Mouse (Mus musculus) forelimb bud, embryonic 11.5 days (tissue): ENCODE measurements around the gene Ufl1.
"Not testable (repeated sequence)": the region's sequence is repeated elsewhere in the genome, so short reads cannot be mapped to it uniquely, and the experiment has no call there.

Experiments
- DNase-seq: peaks from one replicate; pipeline ENCODE4 v3.0.0-alpha.2; 2012; ENCODE audit warnings: low read depth, low spot score

Gene Ufl1

DNA sequence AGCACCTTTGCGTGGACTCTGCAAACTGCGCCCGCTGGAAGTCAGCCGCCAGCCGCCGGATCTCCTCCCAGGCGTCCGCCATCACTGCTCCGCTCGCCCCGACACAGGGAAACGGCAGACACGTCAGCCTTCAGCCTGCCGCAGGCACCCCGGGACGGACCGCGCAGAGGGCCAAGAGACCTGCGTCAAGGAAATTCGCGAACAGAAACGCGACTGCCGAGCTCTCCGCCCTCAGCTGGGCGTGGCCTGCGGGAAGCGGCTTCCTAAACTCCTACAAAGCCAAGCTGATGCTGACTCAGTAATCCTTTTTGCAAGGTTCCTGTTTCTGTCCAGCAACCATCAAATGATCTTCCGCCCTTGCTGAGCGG, at the start of gene Ufl1:
Gene Ufl1 (minus strand): TSS at position 151 of the 368 bp plus-strand sequence.
- peak; percentile 93 for DNase-seq

DNA sequence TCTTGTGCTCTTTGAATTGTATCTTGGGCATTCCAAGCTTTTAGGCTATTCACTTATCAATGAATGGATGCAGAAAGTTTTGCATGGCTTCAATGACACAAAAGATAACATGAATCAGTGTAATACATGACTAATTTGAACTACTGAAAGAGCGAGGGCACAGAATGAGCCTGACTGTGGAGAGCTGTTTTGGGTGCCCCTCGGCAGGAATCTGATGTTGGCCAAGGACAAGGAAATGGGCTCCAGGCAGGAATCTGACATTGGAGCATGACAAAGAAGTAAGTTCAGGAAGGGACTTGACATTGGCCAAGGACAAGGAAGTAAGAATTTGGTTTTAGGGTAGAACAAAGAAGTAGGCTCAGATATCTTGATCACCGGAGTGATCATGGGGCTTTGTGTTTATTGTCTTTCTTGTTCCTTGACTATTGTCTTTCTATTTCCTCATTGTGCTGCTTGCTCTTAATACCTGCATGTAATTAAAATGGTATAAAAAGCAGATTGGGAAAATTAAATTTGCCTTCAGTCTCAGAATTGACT, 44.1 kb upstream of the Ufl1 start:
- DNase-seq: no peak

DNA sequence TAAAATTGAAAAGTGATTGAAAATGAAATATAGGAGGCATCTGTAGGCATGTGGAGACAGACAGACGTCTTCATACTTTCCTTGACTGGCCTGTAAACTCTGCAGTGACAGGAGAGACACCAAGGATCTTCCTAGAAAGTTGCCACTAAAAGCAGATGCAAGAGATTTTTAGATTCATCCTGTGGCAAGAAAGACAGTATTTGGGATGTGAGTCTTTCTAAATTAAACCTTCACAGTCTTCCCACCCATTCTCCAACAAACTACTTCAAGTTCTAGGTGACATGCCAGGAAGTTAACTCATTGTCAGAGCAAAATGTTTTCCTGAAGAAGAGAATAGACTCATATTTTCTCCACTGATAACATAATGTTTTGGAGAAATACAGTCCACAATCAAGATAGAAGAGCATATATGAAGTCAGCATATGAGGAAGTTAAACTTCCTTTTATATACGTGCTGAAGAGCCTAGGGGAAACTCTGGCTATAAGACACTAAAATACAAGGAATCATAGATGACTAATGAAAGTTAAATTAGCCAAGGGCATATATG, 41.1 kb upstream of the Ufl1 start:
- DNase-seq: no peak

DNA sequence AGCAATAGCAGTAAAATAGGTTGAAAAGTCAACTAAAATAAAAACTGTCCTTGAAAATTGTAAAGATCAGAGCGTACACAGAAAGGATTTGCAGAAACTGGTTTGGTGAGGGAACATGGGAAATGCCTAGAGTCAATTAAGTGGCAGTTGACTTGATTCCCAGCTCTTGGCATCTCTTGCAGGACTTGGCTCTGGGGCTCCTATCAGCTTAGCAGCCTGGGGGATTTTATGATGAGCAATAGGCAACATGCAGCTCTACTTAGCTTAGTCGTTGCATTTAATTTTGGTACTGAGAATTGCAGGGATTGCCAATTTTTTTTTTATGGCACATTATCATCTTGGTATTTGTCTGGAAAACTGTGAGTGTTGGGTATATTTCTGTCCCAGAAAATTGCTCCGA, 32.1 kb upstream of the Ufl1 start:
- DNase-seq: no peak

DNA sequence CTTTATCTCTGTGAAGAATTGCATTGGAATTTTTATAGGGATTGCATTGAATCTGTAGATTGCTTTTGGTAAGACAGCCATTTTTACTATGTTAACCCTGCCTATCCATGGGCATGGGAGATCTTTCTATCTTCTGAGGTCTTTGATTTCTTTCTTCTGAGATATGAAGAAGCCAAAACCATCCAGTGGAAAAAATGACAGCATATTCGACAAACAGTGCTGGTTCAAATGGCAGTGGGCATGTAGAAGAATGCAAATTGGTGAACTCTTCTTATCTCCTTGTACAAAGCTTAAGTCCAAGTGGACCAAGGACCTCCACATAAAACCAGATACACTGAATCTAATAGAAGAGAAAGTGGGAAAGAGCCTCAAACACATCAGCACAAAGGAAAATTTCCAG, 3.4 kb upstream of the Ufl1 start:
- DNase-seq: not testable (repeated sequence)

DNA sequence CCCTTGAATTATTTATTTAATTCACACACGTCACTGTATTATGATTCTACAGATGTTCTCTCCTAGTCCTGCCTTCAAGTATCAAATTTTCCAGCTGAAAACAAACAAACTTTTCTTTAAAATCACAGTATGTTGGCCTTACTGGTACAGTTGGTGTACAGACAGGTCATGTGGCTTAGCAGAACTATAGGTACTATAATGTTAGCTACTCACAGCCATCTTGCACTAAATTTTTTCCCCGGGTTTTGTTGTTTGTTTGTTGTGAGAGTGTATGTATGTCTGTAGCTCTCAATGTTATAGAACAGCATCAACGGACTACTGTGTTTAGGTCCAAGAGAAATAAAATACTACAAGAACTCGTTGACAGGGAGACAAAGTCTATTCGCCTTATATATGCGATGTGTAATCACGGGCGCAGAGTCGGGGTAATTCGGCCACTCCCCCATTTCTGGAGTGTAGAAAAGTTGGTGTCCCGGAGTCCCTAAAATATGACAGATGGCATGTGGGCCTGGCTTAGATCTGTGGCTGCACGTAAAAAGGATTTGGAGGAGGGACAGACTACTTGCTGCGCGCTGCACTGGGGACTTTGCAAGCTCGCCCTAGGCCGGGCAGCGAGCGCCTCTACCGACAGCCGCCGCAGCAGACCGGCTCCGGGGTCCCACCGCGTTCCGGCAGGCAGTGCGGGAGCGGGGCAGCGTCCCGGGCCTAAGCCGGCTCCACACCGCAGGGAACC, 517 bp downstream of the Ufl1 start:
- DNase-seq: peak; percentile 60

DNA sequence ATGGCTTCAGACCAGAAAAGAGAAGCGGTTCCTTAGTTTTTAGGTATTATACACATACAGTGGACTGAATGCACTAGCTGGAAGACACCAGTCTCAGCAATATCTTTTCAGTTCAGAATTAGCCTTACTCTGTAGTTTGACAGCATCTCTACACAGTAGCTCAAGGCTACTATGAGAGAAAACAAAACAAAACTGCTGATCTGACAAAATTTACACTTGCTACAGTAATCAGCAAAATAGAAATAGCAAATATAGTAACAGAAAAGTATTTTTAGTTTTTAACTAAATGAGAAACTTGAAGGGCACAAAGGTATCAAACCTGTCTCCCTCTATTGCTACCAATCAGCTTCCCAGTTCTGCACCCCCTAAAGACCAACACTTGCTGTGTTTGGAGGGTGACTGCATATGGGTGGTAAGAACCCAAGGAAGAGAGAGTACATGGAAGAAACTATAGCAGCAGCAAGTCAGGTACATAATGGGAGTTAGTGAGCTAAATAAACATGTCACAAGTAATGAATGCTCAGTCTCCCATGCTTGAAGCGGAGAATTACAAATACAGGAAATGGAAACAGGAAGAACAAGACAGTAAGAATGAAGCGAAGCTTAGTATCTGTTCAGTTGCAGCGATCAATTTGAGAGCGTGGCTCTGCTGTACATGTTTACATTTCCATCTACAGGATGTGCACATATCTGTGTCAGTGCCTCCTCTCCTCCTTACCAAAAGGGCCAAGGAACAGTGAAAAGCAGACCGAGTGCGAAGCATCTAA, 8.6 kb downstream of the Ufl1 start:
- DNase-seq: no peak

DNA sequence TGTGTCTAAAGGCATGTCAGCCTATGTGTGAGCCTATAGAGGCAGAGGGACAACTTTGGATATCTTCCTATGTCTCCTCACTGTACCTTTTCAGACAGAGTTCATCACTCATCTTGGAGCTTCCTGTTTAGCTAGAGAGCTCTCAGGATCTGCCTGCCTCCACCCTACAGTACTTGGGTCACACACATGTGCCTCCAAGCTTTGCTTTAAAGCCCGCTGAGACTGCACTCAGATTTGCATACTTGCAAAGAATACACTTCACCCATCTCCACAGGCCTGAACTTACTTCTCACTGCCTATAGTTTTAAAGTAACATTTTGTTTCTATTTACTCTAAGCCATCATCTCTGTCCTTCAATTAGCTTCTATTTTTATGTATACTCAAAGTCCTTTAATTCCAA, 9.7 kb downstream of the Ufl1 start:
- DNase-seq: no peak

DNA sequence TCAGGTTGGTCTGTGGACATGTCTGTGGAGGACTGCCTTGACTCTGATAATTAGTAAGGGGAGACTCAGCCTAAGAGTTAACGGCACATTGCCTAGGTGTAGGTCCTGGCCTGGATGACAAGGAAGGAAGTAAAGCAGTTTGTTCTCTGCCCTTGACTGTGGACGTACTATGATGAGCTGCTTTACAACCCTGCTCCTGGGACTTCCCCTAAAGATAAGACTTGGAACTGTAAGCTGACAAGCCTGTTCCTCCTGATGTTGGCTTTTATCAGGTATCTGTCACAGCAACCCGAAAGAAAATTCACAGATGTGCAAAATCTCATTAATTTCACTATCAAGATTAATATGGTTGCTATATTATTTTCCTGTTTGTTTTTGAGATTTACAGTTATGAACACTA, 14.5 kb downstream of the Ufl1 start:
- DNase-seq: no peak

DNA sequence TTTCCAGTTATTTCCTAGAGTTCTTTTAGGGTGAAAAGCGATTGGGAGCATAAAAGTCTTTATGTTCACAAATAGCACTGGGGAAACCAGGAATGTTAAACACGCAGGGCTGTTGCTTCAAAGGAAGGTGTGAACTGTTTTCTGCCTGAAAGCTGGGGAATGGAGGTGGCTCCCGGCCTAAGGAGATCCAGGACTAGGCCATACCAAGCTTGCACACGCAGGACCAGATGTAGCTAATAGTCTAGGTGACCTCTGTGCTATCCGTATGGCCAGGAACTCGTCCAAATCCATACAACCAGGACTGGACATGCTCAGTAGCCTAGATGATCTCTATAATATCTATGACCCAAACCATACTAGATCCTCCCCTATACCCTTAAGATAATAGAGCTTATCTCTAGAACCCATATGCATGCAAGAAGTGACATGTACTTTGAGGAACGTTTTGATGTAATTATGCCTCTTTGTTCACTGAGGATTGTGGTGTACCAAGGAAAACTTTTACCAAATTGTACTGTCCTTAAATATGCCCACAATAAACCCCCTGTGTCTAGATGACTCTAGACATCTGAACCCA, 23.7 kb downstream of the Ufl1 start:
- no peak for DNase-seq

- no peak for DNase-seq
These were observed 38.8 kb downstream of the Ufl1 start, which contains the start of gene Fhl5 for GRCm38 (mm10) chr4:25242776-25243175. TSS of gene Fhl5 (minus strand) at chr4:25242876.

DNA sequence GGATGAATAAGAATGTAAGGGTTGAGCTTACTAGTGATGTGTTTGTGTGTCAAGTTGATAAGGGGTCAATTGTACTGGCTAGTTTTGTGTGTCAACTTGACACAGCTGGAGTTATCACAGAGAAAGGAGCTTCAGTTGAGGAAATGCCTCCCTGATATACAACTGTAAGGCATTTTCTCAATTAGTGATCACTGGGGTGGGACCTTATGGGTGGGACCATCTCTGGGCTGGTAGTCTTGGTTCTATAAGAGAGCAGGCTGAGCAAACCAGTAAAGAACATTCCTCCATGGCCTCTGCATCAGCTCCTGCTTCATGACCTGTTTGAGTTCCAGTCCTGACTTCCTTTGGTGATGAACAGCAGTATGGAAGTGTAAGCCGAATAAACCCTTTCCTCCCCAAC, 46.0 kb downstream of the Ufl1 start:
- DNase-seq: not testable (repeated sequence)

GRCm38 (mm10) chr4:25233767-25234166, 47.9 kb downstream of the Ufl1 start:
- not testable (repeated sequence) for DNase-seq

- no peak for DNase-seq
These were observed 49.1 kb downstream of the Ufl1 start for GRCm38 (mm10) chr4:25232546-25232945.

- DNase-seq: no peak
These were observed 54.1 kb downstream of the Ufl1 start for GRCm38 (mm10) chr4:25227527-25227926.

- DNase-seq: no peak
These were observed 59.7 kb downstream of the Ufl1 start for GRCm38 (mm10) chr4:25221927-25222326.

DNA sequence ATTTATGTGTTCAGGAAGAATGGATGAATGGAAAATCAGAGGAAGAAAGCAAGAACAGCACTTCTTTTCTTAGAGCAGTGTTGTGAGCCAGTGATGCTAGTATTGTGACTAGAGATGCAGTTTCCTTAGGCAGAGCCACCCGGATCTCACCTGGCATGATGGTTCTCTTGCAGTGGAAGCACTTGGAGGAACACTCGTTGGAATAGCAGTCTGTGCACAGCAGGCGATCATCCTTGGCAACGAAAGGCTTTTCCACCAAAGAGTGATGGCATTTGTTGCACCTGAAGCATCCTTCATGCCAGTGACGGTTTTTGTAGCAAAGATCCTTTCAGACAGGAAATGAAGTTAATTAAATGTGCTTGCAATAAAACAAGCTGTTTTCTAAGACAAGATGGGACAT, 68.2 kb downstream of the Ufl1 start:
- no peak for DNase-seq

DNA sequence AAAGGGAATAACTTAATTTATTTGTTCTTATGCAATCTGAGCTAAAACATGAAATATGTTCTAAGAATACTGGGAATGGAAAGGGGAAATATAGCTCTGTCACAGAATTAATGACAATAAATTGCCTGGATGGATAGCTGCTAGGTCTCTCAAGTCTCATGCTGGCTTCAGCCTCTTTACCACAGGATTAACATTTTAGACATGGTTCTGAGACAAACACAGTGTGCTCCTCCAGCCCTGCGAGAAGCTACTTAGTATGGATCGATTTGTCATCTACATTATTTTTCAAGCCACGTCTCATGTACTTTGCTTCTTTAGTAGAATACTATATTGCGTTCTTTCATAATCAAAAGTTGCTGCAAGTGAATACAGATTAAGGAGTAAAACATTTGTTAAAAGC, 75.5 kb downstream of the Ufl1 start:
- no peak for DNase-seq
